Mouse (Mus musculus) lung, adult 2 months (tissue): ENCODE measurements around the gene Epop.

ENCODE experiments used
- CTCF ChIP-seq: fragments of 200-500 bp; IDR thresholded peaks from 2 replicates; pipeline ENCODE4 v1.5.1; 2011; ENCODE audit warnings: mild to moderate bottlenecking, low read length, control low read depth; ENCODE audit not compliant: insufficient read depth
- POLR2A ChIP-seq: fragments of 200-500 bp; IDR thresholded peaks from 2 replicates; pipeline ENCODE4 v1.6.1; 2011; ENCODE audit warnings: low read depth, mild to moderate bottlenecking, control low read depth, low read length, borderline replicate concordance; ENCODE audit errors: extremely low read depth

DNA sequence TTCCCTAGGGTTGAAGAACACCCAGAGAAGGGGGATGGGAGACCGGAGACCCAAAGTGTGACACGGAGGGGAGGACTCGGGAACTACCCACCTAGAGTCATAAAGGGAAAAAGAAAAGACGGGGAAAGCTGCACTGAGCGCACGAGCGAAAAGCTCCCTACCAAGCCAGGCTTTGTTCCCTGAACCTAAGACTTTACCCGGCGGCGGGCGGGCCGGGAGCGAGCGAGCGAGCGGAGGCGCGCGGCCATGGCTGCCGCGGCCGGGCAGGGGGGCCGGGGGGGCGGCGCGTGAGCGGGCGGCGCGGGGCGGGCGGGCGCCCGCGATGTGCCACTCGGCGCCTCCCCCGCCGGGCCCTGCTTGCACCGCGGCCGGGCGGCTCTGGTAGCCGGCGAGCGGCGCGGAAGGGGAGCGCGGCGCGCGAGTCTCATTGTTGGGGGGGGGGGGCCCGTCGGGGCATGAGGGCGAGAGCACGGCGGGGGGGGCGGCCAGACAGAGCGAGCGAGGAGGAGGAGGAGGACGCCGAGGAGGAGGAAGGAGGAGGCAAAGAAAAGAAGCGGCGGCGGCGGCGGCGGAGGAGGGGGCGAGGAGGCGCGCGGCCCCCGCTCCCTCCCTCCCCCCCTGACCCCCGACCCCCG, 33.5 kb upstream of the Epop start, which contains the start of gene Mllt6:
- TF ChIP-seq CTCF: no peak
- peak; percentile 10; the same call in 1 of the 2 replicates for TF ChIP-seq POLR2A
